Mouse (Mus musculus) limb, embryonic 13.5 days (tissue): Measurements from ENCODE around the gene Gtpbp6. TPM values are rescaled to one million over a fixed set of nuclear protein-coding genes. Genes with fewer than 3 reads are reported as not detected.
"Not testable (repeated sequence)": the region's sequence is repeated elsewhere in the genome, so short reads cannot be mapped to it uniquely, and the experiment has no call there.

Source experiments
- ATAC-seq: fragments of 200-750 bp; cut with Nextera tagmentation; 2 replicates; pipeline ENCODE4 v1.8.0; 2017; ENCODE audit warnings: low read depth, moderate number of reproducible peaks, moderate TSS enrichment; ENCODE audit not compliant: low FRiP score
- H3K27ac ChIP-seq: fragments of 300-500 bp; sonication (generic); 2 replicates; pipeline ENCODE4 v1.5.1; 2015; ENCODE audit warnings: inconsistent platforms, mild to moderate bottlenecking, moderate library complexity
- H3K27me3 ChIP-seq: fragments of 300-500 bp; sonication (generic); 2 replicates; pipeline ENCODE4 v1.6.1; 2015; ENCODE audit warnings: mild to moderate bottlenecking, inconsistent platforms
- H3K36me3 ChIP-seq: fragments of 300-500 bp; sonication (generic); 2 replicates; pipeline ENCODE4 v1.6.1; 2015; ENCODE audit warnings: inconsistent platforms, mild to moderate bottlenecking, moderate library complexity
- H3K4me1 ChIP-seq: fragments of 300-500 bp; sonication (generic); 2 replicates; pipeline ENCODE4 v1.6.1; 2015; ENCODE audit warnings: inconsistent platforms
- H3K4me2 ChIP-seq: fragments of 300-500 bp; sonication (generic); replicated peaks from 2 replicates; pipeline ENCODE4 v1.6.1; 2015; ENCODE audit warnings: inconsistent platforms, mild to moderate bottlenecking, moderate library complexity
- H3K4me3 ChIP-seq: fragments of 300-500 bp; sonication (generic); 2 replicates; pipeline ENCODE4 v1.5.1; 2015; ENCODE audit warnings: moderate library complexity, mild to moderate bottlenecking, inconsistent platforms
- H3K9ac ChIP-seq: fragments of 300-500 bp; sonication (generic); 2 replicates; pipeline ENCODE4 v1.6.1; 2015; ENCODE audit warnings: mild to moderate bottlenecking, inconsistent platforms
- H3K9me3 ChIP-seq: fragments of 300-500 bp; sonication (generic); 2 replicates; pipeline ENCODE4 v1.6.1; 2016; ENCODE audit warnings: inconsistent platforms
- WGBS: fragments of 180-500 bp; shearing (Covaris S2); methylation state at CpG from one replicate; pipeline ENCODE4 v1.1.7; 2015; 5-methylcytosine and 5-hydroxymethylcytosine counted together
- polyA plus RNA-seq: library from polyadenylated mRNA; unstranded; fragments of >200 nt; fragmentation: Nextera tagmentation; extraction: Ambion mirVana; gene quantifications from 2 replicates; pipeline ENCODE4 v1.2.1, GENCODE M21; 2015

Gtpbp6 gene
- polyA plus RNA-seq, 1 experiment from 2014 or later, result 33.6 TPM

DNA sequence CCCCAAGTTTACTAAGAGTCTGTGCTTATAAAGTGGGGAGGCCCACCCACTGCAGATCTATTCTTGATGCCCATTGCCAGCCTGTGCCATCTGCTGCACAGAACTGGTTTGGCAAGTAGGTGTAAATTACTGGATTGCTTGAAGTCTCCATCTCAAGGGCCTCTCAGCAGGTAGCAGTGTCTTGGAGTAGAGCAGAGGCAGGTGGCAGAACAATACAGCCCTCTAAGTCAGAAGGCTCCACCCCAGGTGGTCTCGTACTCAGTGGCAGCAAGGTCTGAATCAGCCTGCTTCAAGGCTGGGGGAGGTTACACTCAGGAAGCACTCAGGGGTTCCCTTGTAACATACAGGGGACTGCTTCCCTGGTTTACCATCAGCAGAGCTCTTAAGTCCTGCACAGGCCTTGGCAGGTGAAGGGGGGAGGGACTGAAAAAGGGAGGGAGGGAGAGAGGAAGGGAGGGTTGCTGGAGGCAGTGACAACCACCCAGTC lies 9.0 kb downstream of the Gtpbp6 start:
- WGBS, result 26% methylated on average over 1 of the region's 1 CpGs
- peaks cover 20% of the 10 kb centered on the region for H3K4me1 ChIP-seq
- no peaks in the 10 kb centered on the region for H3K9me3 ChIP-seq
- H3K36me3 ChIP-seq, result peaks cover 17% of the 10 kb centered on the region
- no peak overlapping the region for H3K4me3 ChIP-seq
- H3K27me3 ChIP-seq, result peaks cover 12% of the 10 kb centered on the region
- H3K4me2 ChIP-seq, result no peak overlapping the region
- no peak overlapping the region for H3K27ac ChIP-seq
- H3K9ac ChIP-seq, result no peak overlapping the region
- ATAC-seq, result no peak

GRCm38 (mm10) chr5:110094847-110095213 lies 13.2 kb downstream of the Gtpbp6 start:
- Histone ChIP-seq H3K9ac (peak overlapping the region; percentile 35), H3K4me3 (peak overlapping the region; percentile 50), H3K27ac (no peak overlapping the region), H3K27me3 (no peaks in the 10 kb centered on the region), H3K4me2 (peak overlapping the region; percentile 74), H3K4me1 (peaks cover 5% of the 10 kb centered on the region; the same call in 1 of the 2 replicates), H3K9me3 (no peaks in the 10 kb centered on the region), H3K36me3 (no peaks in the 10 kb centered on the region)
- WGBS, result 14% methylated on average over 4 of the region's 4 CpGs
- ATAC-seq, result 0 out of 2 replicates have a peak, but pooled peaks have one; percentile 0

GRCm38 (mm10) chr5:110094030-110094846 lies 13.8 kb downstream of the Gtpbp6 start, which contains the start of gene Gm35315:
Gene Gm35315, minus strand, starts transcription at chr5:110094420.
- Histone ChIP-seq H3K27me3 (no peaks in the 10 kb centered on the region), H3K9ac (peak within 1 kb of the TSS; percentile 62), H3K4me1 (peaks cover 5% of the 10 kb centered on the region; the same call in 1 of the 2 replicates), H3K4me2 (peak within 1 kb of the TSS; percentile 74), H3K27ac (no peak within 1 kb of the TSS; the same call in 1 of the 2 replicates), H3K4me3 (peak within 1 kb of the TSS; percentile 50), H3K9me3 (no peaks in the 10 kb centered on the region), H3K36me3 (no peaks in the 10 kb centered on the region)
- ATAC-seq, result peak; percentile 96
- 2% methylated on average over 25 of the region's 25 CpGs for WGBS

DNA sequence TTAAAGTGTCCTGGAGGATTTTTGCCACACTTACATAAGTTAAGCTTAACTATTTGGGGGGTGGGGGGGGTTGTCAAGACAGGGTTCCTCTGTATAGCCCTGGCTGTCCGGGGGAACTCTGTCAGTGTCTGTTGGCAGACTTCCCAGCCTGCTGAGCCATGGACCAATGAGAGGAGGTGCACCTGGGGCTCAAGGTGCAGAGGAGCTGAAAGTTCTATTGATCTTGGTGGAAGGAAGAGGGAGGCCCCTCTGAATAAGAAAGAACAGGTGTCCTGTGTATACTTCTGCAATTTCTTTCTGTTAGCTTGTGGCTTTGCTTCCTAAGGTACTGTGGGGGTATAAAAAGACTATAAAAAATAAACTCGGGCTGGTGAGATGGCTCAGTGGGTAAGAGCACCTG lies 16.5 kb downstream of the Gtpbp6 start:
- H3K27me3 ChIP-seq, result no peaks in the 10 kb centered on the region
- H3K36me3 ChIP-seq, result no peaks in the 10 kb centered on the region
- H3K4me3 ChIP-seq, result no peak overlapping the region
- H3K9ac ChIP-seq, result no peak overlapping the region
- no peaks in the 10 kb centered on the region for H3K9me3 ChIP-seq
- peaks cover 5% of the 10 kb centered on the region; the same call in 1 of the 2 replicates for H3K4me1 ChIP-seq
- no peak for ATAC-seq
- no peak overlapping the region for H3K4me2 ChIP-seq
- H3K27ac ChIP-seq, result no peak overlapping the region
- WGBS, result 59% methylated on average over 2 of the region's 2 CpGs

DNA sequence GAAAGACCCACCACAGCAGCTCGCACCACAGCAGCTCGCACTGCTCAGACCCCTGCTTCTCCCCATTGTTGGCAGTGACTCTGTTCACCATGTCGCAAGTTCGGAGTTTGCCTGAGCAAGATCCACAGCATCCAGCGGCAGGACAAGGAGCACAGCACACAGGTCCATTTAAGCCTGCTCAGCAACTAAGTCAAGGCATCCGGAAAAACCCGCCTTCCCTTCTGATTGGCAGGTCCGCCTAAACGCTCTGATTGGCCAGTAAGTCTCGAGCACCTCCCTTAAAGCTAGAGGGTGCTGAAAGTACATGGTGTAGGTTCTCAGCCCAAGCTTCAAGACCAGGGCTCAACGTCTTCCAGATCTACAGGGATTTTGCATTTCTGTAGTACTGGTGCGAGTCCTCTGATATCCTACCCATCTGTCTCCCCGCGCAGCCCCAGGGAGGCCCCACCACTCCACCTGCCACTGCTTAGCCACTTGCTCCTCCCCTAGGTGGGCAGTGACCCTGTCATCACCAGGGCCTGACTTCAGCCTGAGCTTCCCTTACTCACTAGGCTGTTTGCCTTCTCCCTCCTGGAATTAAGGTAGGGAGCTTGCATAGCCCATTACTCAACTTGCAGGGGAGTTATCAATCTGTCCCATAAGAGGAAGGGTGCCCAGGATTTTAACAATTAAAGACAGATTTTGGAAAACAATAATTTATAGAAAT lies 21.7 kb downstream of the Gtpbp6 start:
- peaks cover 8% of the 10 kb centered on the region; the same call in 1 of the 2 replicates for H3K9me3 ChIP-seq
- no peak overlapping the region for H3K4me3 ChIP-seq
- no peaks in the 10 kb centered on the region for H3K4me1 ChIP-seq
- 29% methylated on average over 14 of the region's 14 CpGs for WGBS
- H3K36me3 ChIP-seq, result no peaks in the 10 kb centered on the region
- ATAC-seq, result no peak
- H3K27ac ChIP-seq, result no peak overlapping the region
- H3K27me3 ChIP-seq, result no peaks in the 10 kb centered on the region
- no peak overlapping the region for H3K4me2 ChIP-seq
- H3K9ac ChIP-seq, result no peak overlapping the region

DNA sequence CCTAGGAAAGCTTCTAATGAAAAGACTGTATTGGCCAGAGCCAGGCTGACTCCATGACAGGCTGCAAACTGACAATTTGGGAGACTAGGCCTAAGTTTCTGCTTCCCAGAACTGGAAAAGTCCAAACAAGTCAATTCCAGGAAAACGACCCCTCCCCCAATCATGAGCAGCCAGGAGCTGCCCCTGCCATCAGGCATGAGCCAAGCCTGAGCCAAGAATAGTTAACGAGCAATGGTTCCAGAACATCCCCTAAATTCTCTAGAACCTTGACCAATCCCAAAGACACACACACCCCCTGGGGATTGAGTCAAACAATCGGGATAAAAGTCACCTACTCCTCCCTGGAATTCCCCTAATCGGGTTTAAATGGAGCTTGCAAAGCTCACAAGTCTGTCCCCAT lies 25.0 kb downstream of the Gtpbp6 start:
- Histone ChIP-seq H3K36me3 (peaks cover 9% of the 10 kb centered on the region), H3K9ac (no peak overlapping the region), H3K27me3 (no peaks in the 10 kb centered on the region), H3K9me3 (peaks cover 27% of the 10 kb centered on the region), H3K4me3 (no peak overlapping the region), H3K4me2 (no peak overlapping the region), H3K27ac (no peak overlapping the region), H3K4me1 (no peaks in the 10 kb centered on the region)
- ATAC-seq, result no peak
- WGBS, result 80% methylated on average over 4 of the region's 4 CpGs

DNA sequence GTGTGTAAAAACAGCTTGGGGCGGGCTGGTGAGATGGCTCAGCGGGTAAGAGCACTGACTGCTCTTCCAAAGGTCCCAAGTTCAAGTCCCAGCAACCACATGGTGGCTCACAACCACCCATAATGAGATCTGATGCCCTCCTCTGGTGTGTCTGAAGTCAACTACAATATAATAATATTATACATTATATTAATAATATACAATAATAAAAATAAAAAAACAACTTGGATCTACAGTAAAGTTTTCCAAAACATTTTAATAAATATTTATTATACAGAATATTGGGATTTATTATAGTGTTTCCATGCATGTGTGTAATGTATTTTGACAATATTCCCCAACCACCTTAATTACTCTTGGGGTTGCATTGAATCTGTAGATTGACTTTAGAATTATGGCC lies 35.6 kb downstream of the Gtpbp6 start, which contains the start of gene Gm17655:
Gene Gm17655 (minus strand): TSS at position 101 of the 400 bp plus-strand sequence.
- peaks cover 27% of the 10 kb centered on the region for H3K9me3 ChIP-seq
- H3K9ac ChIP-seq, H3K36me3 ChIP-seq, H3K4me3 ChIP-seq, ATAC-seq, H3K27ac ChIP-seq, H3K4me1 ChIP-seq, H3K4me2 ChIP-seq, H3K27me3 ChIP-seq: not testable (repeated sequence)
- 84% methylated on average over 2 of the region's 2 CpGs for WGBS

GRCm38 (mm10) chr5:110057637-110058408 lies 50.2 kb downstream of the Gtpbp6 start:
- H3K4me2 ChIP-seq, result peak overlapping the region; percentile 62
- H3K4me3 ChIP-seq, result peak overlapping the region; percentile 51
- H3K9ac ChIP-seq, result peak overlapping the region; percentile 64
- no peaks in the 10 kb centered on the region for H3K27me3 ChIP-seq
- peak overlapping the region; percentile 63; the same call in 1 of the 2 replicates for H3K27ac ChIP-seq
- H3K9me3 ChIP-seq, result peaks cover 11% of the 10 kb centered on the region; the same call in 1 of the 2 replicates
- H3K36me3 ChIP-seq, result no peaks in the 10 kb centered on the region
- H3K4me1 ChIP-seq, result no peaks in the 10 kb centered on the region
- peak; percentile 99 for ATAC-seq
- WGBS, result 2% methylated on average over 19 of the region's 19 CpGs

Other genes with a start within 250 kb of the Gtpbp6 start
- gene Gm15446, start 184.8 kb downstream of the Gtpbp6 start, polyA plus RNA-seq, result 0.89 and 1.0 TPM in 2 replicates
- gene Zfp932, start 111.7 kb downstream of the Gtpbp6 start, polyA plus RNA-seq, result 27.5 and 28.2 TPM in 2 replicates
- gene Gm17655, start 35.7 kb downstream of the Gtpbp6 start, polyA plus RNA-seq, result 3.7 and 5.1 TPM in 2 replicates
- gene Gm35315, start 13.8 kb downstream of the Gtpbp6 start, polyA plus RNA-seq, result 1.0 and 1.1 TPM in 2 replicates
- gene Plcxd1, start 8.2 kb downstream of the Gtpbp6 start, polyA plus RNA-seq, result 1.6 and 1.9 TPM in 2 replicates
- 5.3 and 5.7 TPM in 2 replicates for gene Zfp605, start 1.9 kb upstream of the Gtpbp6 start, polyA plus RNA-seq
- gene Chfr, start 27.6 kb upstream of the Gtpbp6 start, polyA plus RNA-seq, result 30.1 and 32.3 TPM in 2 replicates
- gene Golga3, start 68.5 kb upstream of the Gtpbp6 start, polyA plus RNA-seq, result 24.6 and 29.3 TPM in 2 replicates
- 28.7 and 34.1 TPM in 2 replicates for gene Ankle2, start 122.8 kb upstream of the Gtpbp6 start, polyA plus RNA-seq
- gene Pgam5, start 161.7 kb upstream of the Gtpbp6 start, polyA plus RNA-seq, result 79.0 and 79.1 TPM in 2 replicates
- 8.0 and 9.7 TPM in 2 replicates for gene Pxmp2, start 178.0 kb upstream of the Gtpbp6 start, polyA plus RNA-seq
- 31.5 and 32.8 TPM in 2 replicates for gene Pole, start 178.1 kb upstream of the Gtpbp6 start, polyA plus RNA-seq
- gene P2rx2, start 235.0 kb upstream of the Gtpbp6 start, polyA plus RNA-seq, result 0.92 TPM in 2 replicates
- gene Lrcol1, start 236.5 kb upstream of the Gtpbp6 start, polyA plus RNA-seq, result not detected in 2 replicates